Mouse (Mus musculus) frontal cortex, postnatal 14 days (tissue): ENCODE results near the gene Ankrd44.

Experiments
- DNase-seq, 2 experiments: peaks; one replicate each; pipeline ENCODE4 v3.0.0; 2022; ENCODE audit warnings: low spot score in 2 of 2

Ankrd44 gene

DNA sequence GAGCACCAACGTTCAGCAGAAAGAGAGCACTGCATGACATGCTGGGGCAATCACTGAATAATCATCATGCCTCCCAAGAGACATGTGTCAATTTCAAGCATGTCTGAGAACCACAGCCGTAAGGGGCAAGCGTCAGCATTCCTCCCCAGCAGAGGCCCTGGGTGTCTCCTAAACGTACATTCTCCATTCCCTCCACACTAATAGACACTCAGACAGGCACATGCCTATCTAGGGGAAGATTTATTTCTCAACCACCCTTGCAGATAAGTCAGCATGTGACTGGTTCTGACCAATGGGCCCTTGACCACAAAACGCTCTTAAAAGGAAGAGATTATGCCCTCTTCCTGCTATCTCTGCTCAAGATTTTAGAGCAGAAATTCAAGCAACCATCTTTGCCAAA, 37.7 kb downstream of the Ankrd44 start:
- no peak for DNase-seq

DNA sequence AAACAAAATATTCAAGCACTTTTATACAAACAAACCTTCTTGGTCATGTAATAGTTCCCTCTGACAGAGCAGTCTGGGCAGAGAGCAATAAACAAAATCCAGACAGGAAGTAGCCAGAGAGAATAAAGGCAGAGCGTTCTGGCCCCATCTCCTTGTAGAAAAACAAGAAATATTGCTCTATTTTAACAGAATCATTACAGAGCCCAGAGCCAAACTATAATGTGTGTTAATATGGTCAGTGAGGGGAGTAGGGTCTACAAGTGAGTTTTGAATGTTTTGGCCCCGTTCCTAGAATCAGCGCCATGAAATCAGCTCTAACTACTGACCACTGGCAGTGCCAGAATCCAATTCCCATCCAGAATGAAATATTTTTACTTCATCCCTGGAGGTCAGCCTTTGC, 38.3 kb downstream of the Ankrd44 start:
- DNase-seq, result no peak

DNA sequence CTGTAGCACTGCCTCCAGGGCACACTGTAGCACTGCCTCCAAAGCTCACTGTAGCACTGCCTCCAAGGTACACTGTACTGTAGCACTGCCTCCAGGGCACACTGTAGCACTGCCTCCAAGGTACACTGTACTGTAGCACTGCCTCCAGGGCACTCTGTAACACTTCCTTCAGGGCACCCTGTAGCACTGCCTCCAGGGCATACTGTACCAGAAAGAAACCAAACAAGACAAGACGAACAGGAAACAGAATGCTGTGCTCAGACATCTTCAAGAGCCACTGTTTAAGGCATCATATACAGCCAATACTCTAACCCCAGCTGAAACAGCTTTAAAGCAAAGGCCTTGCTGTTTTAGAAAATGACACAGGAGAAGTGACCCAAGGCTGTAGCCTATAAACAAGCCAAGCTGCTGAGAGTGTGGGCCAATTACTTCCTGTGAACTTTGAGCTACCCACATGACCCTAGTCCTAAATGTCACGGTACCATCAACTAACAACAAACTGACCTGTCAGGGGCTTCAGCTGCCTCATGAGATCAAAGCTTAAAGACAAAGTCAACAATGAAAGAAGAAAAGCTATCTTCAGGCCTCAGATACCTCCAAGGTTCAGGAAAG, 43.2 kb downstream of the Ankrd44 start:
- DNase-seq, result no peak

DNA sequence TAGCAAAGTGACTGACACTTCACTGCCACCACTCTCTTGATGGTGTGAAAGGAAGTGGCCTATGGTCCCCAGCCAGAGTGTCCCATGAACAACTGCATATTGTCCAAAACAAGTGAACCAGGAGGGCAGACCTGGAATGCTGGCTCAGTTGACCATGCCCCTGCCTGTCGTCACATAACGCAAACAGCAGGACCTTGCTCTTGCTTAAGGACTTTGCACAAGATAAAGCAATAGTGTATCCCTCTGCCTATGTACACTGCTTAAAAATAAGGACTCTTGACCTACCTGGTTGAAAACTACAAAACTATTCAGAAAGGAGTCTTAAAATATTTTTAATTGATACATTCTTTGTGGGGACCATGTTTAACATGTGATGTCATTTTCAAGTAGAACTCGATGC, 44.7 kb downstream of the Ankrd44 start:
- no peak for DNase-seq

DNA sequence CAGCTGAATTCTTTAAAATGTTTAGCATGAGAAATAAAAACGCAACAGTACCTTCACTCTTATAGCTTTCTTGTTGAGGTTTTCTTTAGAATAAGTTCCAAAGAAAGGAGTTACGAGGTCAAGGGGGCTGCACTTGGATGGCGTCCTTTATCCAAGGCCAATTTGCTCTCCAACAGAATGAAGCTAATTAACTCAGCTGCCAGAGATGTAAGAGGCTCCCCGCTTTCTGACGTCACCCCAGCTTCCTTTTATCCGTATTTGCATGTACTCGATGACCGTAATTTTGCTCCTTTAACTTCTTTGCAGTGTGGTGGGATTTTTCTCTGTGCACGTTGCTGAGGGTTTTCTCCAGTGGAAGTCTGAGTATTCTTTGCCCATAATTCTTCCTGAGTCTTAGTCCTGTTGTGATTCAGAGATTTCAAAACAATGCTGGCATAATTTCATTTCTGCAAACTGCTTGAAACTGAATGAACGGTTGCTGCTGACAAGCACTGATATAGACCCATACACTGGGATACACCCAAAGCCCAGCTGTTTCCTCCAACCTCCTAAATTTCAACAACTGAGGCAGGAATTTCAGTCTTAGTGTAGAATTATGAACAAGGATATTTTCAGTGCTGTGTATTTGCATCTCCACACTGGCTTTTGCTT, 48.6 kb downstream of the Ankrd44 start:
- DNase-seq, result no peak

DNA sequence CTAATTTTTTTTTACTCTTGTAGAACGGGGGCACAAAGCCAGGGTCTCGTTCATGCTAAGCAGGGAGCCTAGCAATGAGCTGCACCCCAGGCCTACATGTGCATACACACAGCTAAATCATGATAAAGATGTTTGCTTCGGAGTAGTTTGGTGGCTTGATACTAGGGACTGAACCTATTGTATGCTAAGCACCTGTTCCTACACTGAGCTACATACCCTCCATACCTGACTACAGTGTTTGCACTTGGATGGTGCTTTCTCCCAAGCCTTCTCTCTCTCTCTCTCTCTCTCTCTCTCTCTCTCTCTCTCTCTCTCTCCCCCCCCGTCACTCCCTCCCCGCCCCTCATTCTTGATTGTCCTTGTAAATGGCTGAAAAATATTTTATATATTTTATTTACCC, 49.2 kb downstream of the Ankrd44 start:
- DNase-seq, result no peak

DNA sequence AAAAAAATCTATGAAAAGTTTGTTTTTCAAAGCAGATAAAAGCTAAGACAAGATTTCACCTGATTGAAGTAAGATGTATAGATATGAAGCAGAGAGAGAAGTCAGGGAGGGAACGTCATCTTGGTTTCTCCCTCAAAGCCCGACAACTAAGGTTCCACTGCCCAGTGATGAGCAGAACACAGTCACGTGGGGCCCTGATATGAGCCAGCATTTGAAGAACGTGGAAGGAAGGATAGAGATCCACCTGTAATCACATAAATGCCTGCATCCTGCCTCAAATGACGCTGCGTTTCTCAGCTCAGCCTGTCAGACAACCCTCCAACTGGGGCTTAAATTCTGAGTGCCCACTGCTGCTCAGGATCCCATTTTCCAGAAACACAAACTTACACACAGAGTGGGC, 52.1 kb downstream of the Ankrd44 start:
- DNase-seq, result no peak

DNA sequence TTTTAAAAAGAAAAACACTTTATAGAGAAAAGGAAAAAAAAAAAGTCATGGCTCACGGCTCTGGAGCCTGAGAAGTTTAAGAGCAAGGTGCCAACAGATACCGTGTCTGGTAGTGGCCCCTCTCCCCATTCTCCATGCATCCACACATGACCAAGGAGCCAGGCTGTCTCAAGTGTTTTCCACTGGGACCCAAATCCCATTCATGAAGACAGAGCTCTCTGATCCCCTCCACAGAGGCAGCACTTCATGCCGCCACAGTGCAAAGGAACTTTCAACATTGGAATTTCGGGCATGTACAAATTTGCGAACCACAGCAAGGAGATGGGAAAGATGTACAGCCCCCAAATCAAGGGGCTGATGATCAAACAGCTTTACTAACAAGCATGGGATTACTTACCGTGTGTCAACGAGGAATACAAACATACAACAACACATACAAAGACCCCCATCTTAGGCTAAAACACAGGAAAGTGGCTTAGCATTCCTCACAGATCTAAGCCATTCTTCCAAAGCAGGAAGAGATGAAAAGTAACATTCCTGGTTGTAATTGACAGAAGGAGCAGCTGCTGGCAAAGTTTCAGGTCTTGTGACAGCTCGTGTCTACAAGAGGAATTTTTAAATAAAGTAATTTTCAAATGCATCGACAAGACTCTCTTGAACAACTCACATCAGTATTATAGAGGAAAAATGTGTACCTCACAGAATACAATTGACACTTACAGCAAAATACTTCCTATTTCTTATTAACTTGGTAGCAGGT, 53.1 kb downstream of the Ankrd44 start:
- DNase-seq, result no peak

DNA sequence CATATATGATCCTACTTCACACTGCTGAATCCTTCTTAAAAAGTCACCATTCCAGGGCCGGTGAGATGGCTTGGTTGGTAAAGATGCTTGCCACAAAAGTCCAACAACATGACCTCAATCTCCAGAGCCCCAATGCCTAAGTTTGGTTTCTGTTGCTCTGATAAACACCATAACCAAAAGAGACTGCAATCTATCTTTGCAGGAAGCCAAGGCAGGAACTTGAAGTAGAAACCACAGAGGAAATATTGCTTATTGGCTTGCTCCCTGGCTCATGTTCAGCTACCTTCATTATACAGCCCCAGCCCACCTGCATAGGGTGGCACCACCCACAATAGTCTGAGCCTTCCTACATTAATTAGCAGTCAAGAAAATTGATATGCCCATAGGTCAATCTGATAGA, 54.9 kb downstream of the Ankrd44 start:
- no peak for DNase-seq

DNA sequence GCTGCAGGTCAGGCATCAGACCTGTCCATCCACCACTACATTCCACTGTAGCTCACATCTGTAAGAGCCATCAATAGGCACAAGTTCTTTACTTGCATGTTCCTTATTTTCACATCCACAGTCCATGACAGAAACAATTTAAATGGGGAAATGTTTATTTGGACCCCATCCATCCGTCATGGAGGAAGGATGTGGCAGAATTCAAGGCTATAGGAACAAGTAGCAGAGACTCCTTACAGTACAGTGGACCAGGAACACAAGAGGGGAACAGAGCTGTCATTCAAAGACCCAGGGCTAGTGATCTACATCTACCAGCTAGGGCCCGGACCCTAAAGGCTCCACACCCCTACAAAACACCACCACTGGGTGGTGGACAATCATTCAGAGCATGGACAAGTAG, 55.6 kb downstream of the Ankrd44 start:
- DNase-seq, result no peak

DNA sequence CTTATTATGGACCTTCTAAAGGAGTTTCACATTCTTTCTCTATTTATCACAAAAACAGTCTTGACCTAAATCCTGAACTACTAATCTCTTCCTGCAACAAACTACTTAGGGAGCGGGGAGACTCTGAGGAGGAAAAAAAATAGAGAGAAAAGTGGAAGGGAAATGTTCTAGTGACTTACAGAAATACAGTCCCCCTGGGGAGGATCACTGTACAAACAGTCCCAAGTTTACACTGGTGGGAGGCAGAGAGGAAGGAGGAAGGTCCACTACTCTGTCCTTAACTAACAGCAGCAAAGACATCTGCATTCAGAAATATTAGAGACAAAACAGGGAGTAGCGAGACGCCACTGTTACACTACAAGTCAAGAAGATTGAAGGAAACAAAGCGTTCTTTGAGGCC, 59.0 kb downstream of the Ankrd44 start:
- DNase-seq, result no peak

DNA sequence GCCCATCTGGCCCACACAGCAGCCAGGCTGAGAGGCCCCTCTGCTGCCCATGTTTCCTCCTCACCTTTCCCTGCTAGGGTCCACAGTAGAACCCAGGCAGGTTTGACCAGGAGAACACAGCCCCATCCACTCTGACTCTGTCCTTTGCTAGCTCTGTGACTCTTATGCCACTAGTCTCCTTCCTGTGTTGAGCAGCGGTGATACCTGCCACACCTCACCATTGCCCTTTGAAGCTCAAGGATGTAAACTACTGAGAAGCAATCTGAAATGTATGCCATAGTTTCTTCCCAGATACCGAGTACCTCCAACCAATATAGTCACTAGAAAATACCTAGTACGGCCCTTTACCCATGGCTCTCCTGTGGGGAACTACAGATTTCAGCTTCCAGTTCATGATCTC, 60.1 kb downstream of the Ankrd44 start:
- DNase-seq, result no peak

DNA sequence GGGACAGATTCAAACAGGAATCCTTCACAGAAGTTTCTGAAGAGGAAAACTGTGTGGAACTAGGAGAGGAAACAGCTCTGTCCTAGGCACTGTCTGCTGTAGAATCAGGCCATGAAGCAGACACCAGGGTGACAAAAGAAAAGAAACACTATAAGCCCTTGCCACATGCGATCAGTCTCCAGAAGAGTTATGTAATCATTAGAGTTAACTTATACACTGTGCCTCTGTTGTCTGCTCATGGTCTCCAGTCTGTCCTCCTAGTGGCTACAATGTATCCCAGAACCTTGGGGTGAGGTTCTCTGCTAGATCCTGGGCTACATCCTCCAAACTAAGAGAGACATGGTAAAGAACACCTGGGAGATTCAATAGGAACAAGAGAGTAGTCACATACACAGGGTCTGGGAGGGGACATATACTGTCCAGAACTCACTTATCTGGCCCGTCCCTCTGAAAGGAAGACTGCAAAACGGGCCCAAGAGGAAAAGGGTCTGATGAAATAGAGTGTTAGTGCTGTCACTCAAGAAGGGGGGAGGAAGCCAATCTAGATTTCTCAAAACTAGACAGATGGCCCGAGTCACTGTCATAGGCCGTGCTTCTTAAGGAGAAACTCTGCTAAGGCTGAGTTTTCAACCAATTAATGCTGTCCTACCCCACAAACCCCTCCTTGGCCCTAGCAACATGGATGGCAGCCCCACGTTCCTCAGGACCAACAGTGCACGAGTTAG, 61.1 kb downstream of the Ankrd44 start:
- no peak for DNase-seq

DNA sequence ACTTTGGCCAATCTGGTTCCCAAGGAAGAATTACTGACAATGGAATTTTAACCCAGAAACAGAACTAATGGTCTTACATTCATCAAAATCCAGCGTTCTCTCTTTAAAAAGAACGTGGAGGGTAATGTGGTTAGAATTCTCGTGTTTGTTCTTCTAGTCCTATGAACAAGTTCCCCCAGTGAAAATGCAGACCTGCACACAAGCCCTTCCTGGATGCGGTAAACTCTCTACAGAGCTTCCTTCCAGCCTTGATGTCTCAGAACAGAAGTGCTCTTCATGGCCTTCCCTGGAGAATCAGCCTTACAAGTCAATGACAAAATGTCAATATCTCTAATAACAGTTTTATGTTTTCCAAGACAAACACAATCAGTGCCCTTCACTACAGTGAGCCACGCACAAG, 65.8 kb downstream of the Ankrd44 start:
- no peak for DNase-seq

DNA sequence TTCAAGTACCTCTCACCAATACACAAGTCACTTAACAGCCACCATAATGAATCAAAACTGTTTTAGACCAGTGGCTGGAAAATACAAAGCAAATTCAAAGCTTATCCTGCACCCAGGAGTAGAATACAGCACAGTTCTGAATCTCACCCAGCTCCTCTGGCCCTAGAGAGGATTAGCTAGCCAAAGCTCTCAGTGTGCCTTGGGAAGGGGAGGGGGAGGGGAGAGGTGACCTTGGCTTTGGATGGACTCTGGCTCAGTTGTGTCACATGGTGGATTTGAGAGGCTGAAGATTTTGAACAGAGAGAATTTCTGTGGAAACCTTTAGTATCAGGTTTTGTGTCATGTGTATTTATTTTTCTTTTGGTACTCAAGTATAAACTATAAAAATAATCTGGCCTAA, 66.3 kb downstream of the Ankrd44 start:
- DNase-seq, result no peak

DNA sequence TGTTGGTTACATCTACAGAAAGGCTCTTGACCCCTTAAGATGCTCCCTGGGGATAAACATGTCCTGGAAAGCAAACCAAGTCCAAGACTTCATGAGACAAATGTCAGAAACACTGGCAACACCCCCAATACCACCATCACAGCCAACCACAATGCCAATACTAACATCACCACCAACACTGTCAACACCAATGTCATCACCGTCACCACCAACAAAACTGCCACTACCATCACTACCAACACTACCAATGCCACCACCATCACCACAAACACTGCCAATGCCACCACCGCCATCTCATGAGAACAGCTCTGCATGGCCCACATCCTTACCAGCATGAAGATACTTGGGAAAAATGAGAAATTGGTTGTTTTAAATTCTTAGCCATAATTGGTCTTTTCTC, 67.3 kb downstream of the Ankrd44 start:
- DNase-seq, result no peak

DNA sequence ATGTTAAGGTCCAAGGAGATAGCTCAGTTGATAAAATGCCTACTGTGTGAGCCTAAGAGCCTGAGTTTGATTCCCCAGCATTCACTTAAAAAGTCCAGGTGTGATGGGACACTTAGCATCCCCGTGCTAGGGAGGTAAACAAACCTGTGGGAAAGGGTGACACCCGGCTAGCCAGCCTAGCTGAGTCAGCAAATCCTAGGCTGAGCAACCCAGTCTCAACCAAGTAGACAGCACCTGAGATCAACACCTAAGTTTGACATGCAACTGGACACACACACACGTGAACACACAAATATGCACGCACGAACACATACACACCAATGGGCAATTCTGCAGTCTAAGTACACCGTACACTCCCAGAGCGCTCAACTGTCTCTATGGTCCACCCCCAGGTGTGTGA, 69.7 kb downstream of the Ankrd44 start:
- no peak for DNase-seq

DNA sequence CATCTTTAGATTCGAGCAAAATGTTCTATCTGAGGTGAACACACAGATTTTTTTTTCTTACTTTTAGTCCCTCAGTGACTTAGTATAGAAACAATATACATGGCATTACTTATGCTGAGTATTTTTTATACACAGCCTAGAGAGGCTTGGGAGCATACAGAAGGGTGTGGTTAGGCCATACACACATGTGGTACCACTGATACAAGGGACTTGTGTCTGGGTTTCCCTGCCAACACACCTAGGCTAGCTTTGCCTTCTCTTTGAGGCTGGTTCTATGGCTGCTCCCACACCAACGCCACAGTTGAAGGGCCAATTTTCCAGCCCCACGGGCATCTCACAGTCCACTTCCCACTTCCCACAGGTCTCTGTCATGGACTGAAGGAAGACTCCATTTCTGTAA, 70.2 kb downstream of the Ankrd44 start:
- DNase-seq, result no peak

DNA sequence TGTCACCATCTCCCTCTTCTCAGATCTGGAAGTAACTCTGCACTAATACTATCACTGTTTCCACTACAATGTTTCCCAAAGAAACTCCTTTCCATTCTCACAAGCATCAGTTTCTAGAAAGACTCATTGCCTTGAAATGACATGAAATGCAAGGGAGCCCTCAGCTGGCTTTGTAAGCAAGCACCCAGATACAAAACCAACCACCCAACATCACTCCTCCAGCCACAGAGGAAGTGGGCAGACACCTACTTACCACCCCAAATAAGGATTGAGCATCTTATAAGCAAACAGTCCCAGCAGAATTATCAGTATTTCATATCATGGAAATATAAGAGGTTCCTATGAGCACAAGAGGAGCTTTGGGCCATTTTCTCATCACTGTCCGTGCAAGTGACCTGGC, 71.8 kb downstream of the Ankrd44 start:
- no peak for DNase-seq

DNA sequence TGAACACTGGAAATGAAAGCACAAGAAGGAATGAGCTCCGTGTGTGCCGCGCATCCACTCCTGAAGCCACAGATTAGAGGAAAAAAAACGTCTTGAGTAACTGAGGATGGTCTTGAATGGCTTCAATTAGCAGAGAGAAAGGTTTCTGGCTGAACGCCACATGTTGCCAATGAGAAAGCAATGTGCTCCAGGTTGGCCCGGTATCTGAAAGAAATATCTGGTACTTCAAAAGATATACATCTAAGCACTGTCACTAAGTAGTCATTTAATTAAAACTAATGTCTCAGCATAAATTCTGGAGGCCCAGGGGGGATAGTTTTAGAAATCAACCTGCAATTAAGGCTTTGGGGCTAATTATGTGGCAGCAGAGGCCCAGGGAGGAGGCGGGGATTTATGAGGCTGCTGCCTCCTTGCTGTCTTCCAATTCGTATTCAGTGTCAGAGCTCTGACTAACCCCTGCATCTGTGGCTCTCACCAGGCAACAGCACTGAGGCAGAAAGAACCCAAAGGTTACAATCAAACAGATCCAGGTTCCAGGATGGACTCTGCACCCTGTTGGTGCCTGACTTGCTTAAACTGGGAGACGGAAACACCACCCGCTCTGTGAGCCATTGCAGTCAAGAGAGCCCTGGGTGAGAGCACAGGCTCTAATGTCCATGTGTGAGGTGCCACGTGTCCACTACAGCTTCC, 72.7 kb downstream of the Ankrd44 start:
- DNase-seq, result no peak

DNA sequence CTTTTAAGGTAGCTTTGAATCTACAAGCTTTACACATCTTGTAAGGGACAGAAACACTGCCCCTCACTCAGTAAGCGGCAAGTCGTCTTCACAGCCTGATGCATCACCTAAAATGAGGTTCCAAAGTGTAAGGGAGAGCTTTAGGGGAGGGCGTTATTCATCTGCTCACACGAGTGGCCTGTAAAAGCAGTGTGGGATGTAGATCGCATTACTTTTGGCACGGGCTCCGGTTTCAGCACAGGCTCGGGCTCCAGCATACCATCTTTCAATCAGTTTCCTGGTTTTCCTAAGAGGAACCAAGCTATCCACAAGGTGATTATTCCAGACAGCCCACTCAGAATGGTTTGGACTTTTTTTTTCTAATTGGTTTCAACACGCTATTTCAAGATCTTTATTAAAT, 74.6 kb downstream of the Ankrd44 start:
- DNase-seq, result no peak

DNA sequence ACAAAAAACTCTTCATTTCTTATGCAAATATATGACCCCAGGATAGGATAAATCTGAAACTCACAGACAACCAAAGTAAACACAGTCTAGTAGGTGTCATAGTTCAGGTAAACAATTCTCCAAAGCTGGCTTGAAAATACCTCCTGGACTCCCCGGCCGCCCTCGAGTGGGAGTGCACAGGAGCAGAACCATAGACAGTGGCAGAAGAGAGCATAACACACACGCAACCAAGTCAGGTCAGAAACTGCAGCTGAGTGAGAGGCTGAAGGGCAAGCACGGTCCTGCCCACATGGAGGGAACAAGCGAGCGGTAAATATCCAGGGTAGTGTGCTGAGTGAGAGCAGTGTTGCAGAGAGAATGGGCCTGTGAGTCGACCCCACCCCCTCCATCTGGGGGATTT, 76.1 kb downstream of the Ankrd44 start:
- DNase-seq, result no peak
